Mouse (Mus musculus): ENCODE measurements around the gene Klhl24. TPM values are rescaled to one million over a fixed set of nuclear protein-coding genes. Genes with fewer than 3 reads are reported as not detected.

Gene Klhl24
- polyA plus RNA-seq, 1 experiment from 2014 or later, result 19.1 TPM

Other genes with a start within 250 kb of the Klhl24 start
- 7.8 and 7.9 TPM in 2 replicates for gene Klhl6, start 114.5 kb upstream of the Klhl24 start, polyA plus RNA-seq (2015; fragmentation: Nextera tagmentation; extraction: Ambion mirVana)
- 24.7 and 26.6 TPM in 2 replicates for gene Yeats2, start 43.5 kb downstream of the Klhl24 start, polyA plus RNA-seq (2015; fragmentation: Nextera tagmentation; extraction: Ambion mirVana)
- gene Map6d1, start 143.8 kb downstream of the Klhl24 start, polyA plus RNA-seq (2015; fragmentation: Nextera tagmentation; extraction: Ambion mirVana), result 0.40 and 0.41 TPM in 2 replicates
- gene Parl, start 204.8 kb downstream of the Klhl24 start, polyA plus RNA-seq (2015; fragmentation: Nextera tagmentation; extraction: Ambion mirVana), result 76.4 and 90.7 TPM in 2 replicates
- gene Cyp2ab1, start 227.9 kb downstream of the Klhl24 start, polyA plus RNA-seq (2015; fragmentation: Nextera tagmentation; extraction: Ambion mirVana), result not detected in 2 replicates